In the genomic region with DNA sequence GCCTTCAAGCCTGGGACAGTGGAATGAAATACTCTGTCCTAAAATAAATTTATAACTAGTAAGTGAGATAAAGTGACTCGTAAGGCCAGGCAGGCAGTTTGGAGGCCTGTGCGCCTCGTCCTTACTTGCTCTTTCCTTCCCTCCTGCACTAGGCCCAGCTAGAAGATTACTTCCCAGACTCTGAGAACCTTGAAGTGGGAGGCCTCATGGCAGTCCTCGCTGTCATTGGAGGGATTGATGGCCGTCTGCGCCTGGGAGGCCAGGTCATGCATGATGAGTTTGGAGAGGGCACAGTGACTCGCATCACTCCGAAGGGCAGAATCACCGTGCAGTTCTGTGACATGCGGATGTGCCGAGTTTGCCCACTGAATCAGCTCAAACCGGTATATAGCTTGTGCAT, we compare ENCODE assay signal across 17 mouse cellular contexts.
DNase-seq lines count a peak whose midpoint lies in the region; TF ChIP-seq lines count a peak whose summit lies in the region.
"Had no signal": no experiment of that assay in that cellular context is flagged by ENCODE, and none has a peak within 500 bp of the region (broad histone marks: within the 10 kb centered on the region; RNA-seq: fewer than 3 reads in every experiment).

No protein-coding gene starts in this region.

- 59% methylated on average over 12 of the region's 12 CpGs for WGBS in kidney, adult 2 months

- no peak overlapping the region for H3K27ac ChIP-seq in kidney, adult 2 months (ENCODE audit: insufficient read depth, low read depth, low read length)
- H3K27ac ChIP-seq: embryonic facial prominence, embryonic 10.5 days; forebrain, embryonic 13.5 days; heart, adult 2 months; heart, embryonic 15.5 days; hindbrain, embryonic 14.5 days had no signal

- no peak overlapping the region for H3K4me3 ChIP-seq in kidney, adult 2 months (ENCODE audit: insufficient read depth, low read depth, low read length)
- H3K4me3 ChIP-seq: embryonic facial prominence, embryonic 10.5 days; forebrain, embryonic 13.5 days; heart, adult 2 months; heart, embryonic 15.5 days had no signal

- TF ChIP-seq POLR2A in kidney, adult 2 months (IDR thresholded peaks at IDR 0.05; ENCODE audit: low read depth, low read length): no peak

- DNase-seq in kidney, adult 2 months: peak; percentile 21
- DNase-seq in kidney, adult 18-20 months: no peak
- DNase-seq in kidney, postnatal 4 days: peak; percentile 13 to 33
- DNase-seq in kidney, adult 9 months: no peak
- peak; percentile 30 for DNase-seq in adrenal gland, postnatal 25 days
- no peak for DNase-seq in thymus, postnatal 10 days (ENCODE audit: low spot score in 2 of 2)
- no peak for DNase-seq in Muller cell, postnatal 12 days (ENCODE audit: inconsistent ontology term)
- DNase-seq: cerebellum, adult 2 months; cerebellum, postnatal 10 days; forebrain, postnatal 0 days; gastrocnemius, postnatal 14 days; heart, adult 2 months; heart, postnatal 14 days had no signal

- H3K27me3 ChIP-seq in kidney, adult 2 months (replicated peaks; ENCODE audit: control insufficient read depth, insufficient read depth, low read length): no peaks in the 10 kb centered on the region
- H3K27me3 ChIP-seq: forebrain, embryonic 13.5 days; heart, embryonic 15.5 days had no signal

- no peak for TF ChIP-seq CTCF in kidney, adult 2 months (conservative IDR thresholded peaks at IDR 0.05; ENCODE audit: insufficient read depth, insufficient read length, low read depth, low read length)

- peaks cover 13% of the 10 kb centered on the region for H3K36me3 ChIP-seq in kidney, adult 2 months (ENCODE audit: control insufficient read depth, insufficient read depth, low read length)

- peaks cover 7% of the 10 kb centered on the region; the same call in 1 of the 2 replicates for H3K4me1 ChIP-seq in kidney, adult 2 months (ENCODE audit: control insufficient read depth, insufficient read depth, low read length)
- H3K4me1 ChIP-seq: embryonic facial prominence, embryonic 10.5 days; forebrain, embryonic 13.5 days; heart, embryonic 15.5 days had no signal

Comparison
In these comparisons a context has a peak if more than half of its experiments do, and no peak if none do; other contexts are left out.
1. DNase-seq: peak in kidney, adult 2 months (single experiment), kidney, postnatal 4 days (2 of 2) and adrenal gland, postnatal 25 days (single experiment); none in kidney, adult 18-20 months (single experiment), kidney, adult 9 months (single experiment), thymus, postnatal 10 days (0 of 2) and Muller cell, postnatal 12 days (single experiment).